Mouse (Mus musculus): Measurements from ENCODE around the gene Smbd1. TPM values are rescaled to one million over a fixed set of nuclear protein-coding genes. Genes with fewer than 3 reads are reported as not detected.

The Smbd1 gene
- polyA plus RNA-seq, 1 experiment = not detected

- H3K9ac ChIP-seq (ENCODE audit: low read depth, poor library complexity, severe bottlenecking) = no peak overlapping the region
- no peak overlapping the region for H3K4me3 ChIP-seq (ENCODE audit: low read depth, low read length)
- no peak overlapping the region for H3K27ac ChIP-seq (ENCODE audit: insufficient read depth, low read length)
- H3K27me3 ChIP-seq (ENCODE audit: control insufficient read depth, insufficient read depth, low read length, poor library complexity, severe bottlenecking) = no peaks in the 10 kb centered on the region
- no peaks in the 10 kb centered on the region for H3K4me1 ChIP-seq (ENCODE audit: control insufficient read depth, insufficient read depth, low read length)
- H3K9me3 ChIP-seq (replicated peaks; ENCODE audit: control insufficient read depth, insufficient read depth, low read length, poor library complexity, severe bottlenecking) = no peaks in the 10 kb centered on the region
- no peak for TF ChIP-seq EP300 (IDR thresholded peaks at IDR 0.05; ENCODE audit: insufficient read depth, low read depth, low read length)
- TF ChIP-seq CTCF (IDR thresholded peaks at IDR 0.05; ENCODE audit: low read depth, low read length) = no peak
- no peak for TF ChIP-seq POLR2A (IDR thresholded peaks at IDR 0.05; ENCODE audit: insufficient read depth, low read length)
- peaks cover 2% of the 10 kb centered on the region; the same call in 1 of the 2 replicates for H3K36me3 ChIP-seq (ENCODE audit: control insufficient read depth, insufficient read depth, low read length, poor library complexity, severe bottlenecking)
Observed at GRCm38 (mm10) chr16:32853492-32854049, 43.3 kb upstream of the Smbd1 start.

- Histone ChIP-seq H3K9me3 (replicated peaks; ENCODE audit: control insufficient read depth, insufficient read depth, low read length, poor library complexity, severe bottlenecking) (no peaks in the 10 kb centered on the region), H3K27ac (ENCODE audit: insufficient read depth, low read length) (no peak overlapping the region), H3K36me3 (ENCODE audit: control insufficient read depth, insufficient read depth, low read length, poor library complexity, severe bottlenecking) (peaks cover 2% of the 10 kb centered on the region; the same call in 1 of the 2 replicates), H3K4me3 (ENCODE audit: low read depth, low read length) (no peak overlapping the region), H3K27me3 (ENCODE audit: control insufficient read depth, insufficient read depth, low read length, poor library complexity, severe bottlenecking) (no peaks in the 10 kb centered on the region), H3K4me1 (ENCODE audit: control insufficient read depth, insufficient read depth, low read length) (no peaks in the 10 kb centered on the region), H3K9ac (ENCODE audit: low read depth, poor library complexity, severe bottlenecking) (no peak overlapping the region)
- TF ChIP-seq EP300 (IDR thresholded peaks at IDR 0.05; ENCODE audit: insufficient read depth, low read depth, low read length) (no peak), CTCF (IDR thresholded peaks at IDR 0.05; ENCODE audit: low read depth, low read length) (no peak), POLR2A (IDR thresholded peaks at IDR 0.05; ENCODE audit: insufficient read depth, low read length) (no peak)
Observed at GRCm38 (mm10) chr16:32849042-32849830, 39.0 kb upstream of the Smbd1 start.

GRCm38 (mm10) chr16:32847103-32847502 is 36.8 kb upstream of the Smbd1 start:
- no peaks in the 10 kb centered on the region for H3K9me3 ChIP-seq (replicated peaks; ENCODE audit: control insufficient read depth, insufficient read depth, low read length, poor library complexity, severe bottlenecking)
- H3K36me3 ChIP-seq (ENCODE audit: control insufficient read depth, insufficient read depth, low read length, poor library complexity, severe bottlenecking) = peaks cover 2% of the 10 kb centered on the region; the same call in 1 of the 2 replicates
- H3K27me3 ChIP-seq (ENCODE audit: control insufficient read depth, insufficient read depth, low read length, poor library complexity, severe bottlenecking) = no peaks in the 10 kb centered on the region

GRCm38 (mm10) chr16:32831501-32831900 is 21.2 kb upstream of the Smbd1 start:
- TF ChIP-seq EP300 (IDR thresholded peaks at IDR 0.05; ENCODE audit: insufficient read depth, low read depth, low read length) (no peak), CTCF (IDR thresholded peaks at IDR 0.05; ENCODE audit: low read depth, low read length) (no peak), POLR2A (IDR thresholded peaks at IDR 0.05; ENCODE audit: insufficient read depth, low read length) (no peak)
- no peaks in the 10 kb centered on the region for H3K36me3 ChIP-seq (ENCODE audit: control insufficient read depth, insufficient read depth, low read length, poor library complexity, severe bottlenecking)
- no peak overlapping the region for H3K9ac ChIP-seq (ENCODE audit: low read depth, poor library complexity, severe bottlenecking)
- H3K4me1 ChIP-seq (ENCODE audit: control insufficient read depth, insufficient read depth, low read length) = peaks cover 3% of the 10 kb centered on the region
- no peaks in the 10 kb centered on the region for H3K27me3 ChIP-seq (ENCODE audit: control insufficient read depth, insufficient read depth, low read length, poor library complexity, severe bottlenecking)
- no peak overlapping the region for H3K4me3 ChIP-seq (ENCODE audit: low read depth, low read length)
- H3K27ac ChIP-seq (ENCODE audit: insufficient read depth, low read length) = no peak overlapping the region
- H3K9me3 ChIP-seq (replicated peaks; ENCODE audit: control insufficient read depth, insufficient read depth, low read length, poor library complexity, severe bottlenecking) = no peaks in the 10 kb centered on the region

More at GRCm38 (mm10) chr16:32847103-32847502, 36.8 kb upstream of the Smbd1 start:
- Histone ChIP-seq H3K27ac (ENCODE audit: insufficient read depth, low read length) (no peak overlapping the region), H3K4me3 (ENCODE audit: low read depth, low read length) (no peak overlapping the region), H3K9ac (ENCODE audit: low read depth, poor library complexity, severe bottlenecking) (no peak overlapping the region), H3K4me1 (ENCODE audit: control insufficient read depth, insufficient read depth, low read length) (no peaks in the 10 kb centered on the region)
- TF ChIP-seq POLR2A (IDR thresholded peaks at IDR 0.05; ENCODE audit: insufficient read depth, low read length) (no peak), EP300 (IDR thresholded peaks at IDR 0.05; ENCODE audit: insufficient read depth, low read depth, low read length) (no peak)

GRCm38 (mm10) chr16:32829104-32829503 is 18.8 kb upstream of the Smbd1 start:
- Histone ChIP-seq H3K4me3 (ENCODE audit: low read depth, low read length) (no peak overlapping the region), H3K4me1 (ENCODE audit: control insufficient read depth, insufficient read depth, low read length) (peaks cover 8% of the 10 kb centered on the region), H3K36me3 (ENCODE audit: control insufficient read depth, insufficient read depth, low read length, poor library complexity, severe bottlenecking) (no peaks in the 10 kb centered on the region), H3K27me3 (ENCODE audit: control insufficient read depth, insufficient read depth, low read length, poor library complexity, severe bottlenecking) (no peaks in the 10 kb centered on the region), H3K9ac (ENCODE audit: low read depth, poor library complexity, severe bottlenecking) (no peak overlapping the region), H3K9me3 (replicated peaks; ENCODE audit: control insufficient read depth, insufficient read depth, low read length, poor library complexity, severe bottlenecking) (no peaks in the 10 kb centered on the region), H3K27ac (ENCODE audit: insufficient read depth, low read length) (no peak overlapping the region)
- no peak for TF ChIP-seq CTCF (IDR thresholded peaks at IDR 0.05; ENCODE audit: low read depth, low read length)

GRCm38 (mm10) chr16:32826521-32826920 is 16.2 kb upstream of the Smbd1 start:
- H3K4me1 ChIP-seq (ENCODE audit: control insufficient read depth, insufficient read depth, low read length) = peaks cover 12% of the 10 kb centered on the region
- no peak overlapping the region for H3K4me3 ChIP-seq (ENCODE audit: low read depth, low read length)
- no peak overlapping the region for H3K9ac ChIP-seq (ENCODE audit: low read depth, poor library complexity, severe bottlenecking)
- TF ChIP-seq POLR2A (IDR thresholded peaks at IDR 0.05; ENCODE audit: insufficient read depth, low read length) = no peak
- no peak for TF ChIP-seq EP300 (IDR thresholded peaks at IDR 0.05; ENCODE audit: insufficient read depth, low read depth, low read length)
- no peak for TF ChIP-seq CTCF (IDR thresholded peaks at IDR 0.05; ENCODE audit: low read depth, low read length)
- no peak overlapping the region for H3K27ac ChIP-seq (ENCODE audit: insufficient read depth, low read length)
- no peaks in the 10 kb centered on the region for H3K36me3 ChIP-seq (ENCODE audit: control insufficient read depth, insufficient read depth, low read length, poor library complexity, severe bottlenecking)
- H3K27me3 ChIP-seq (ENCODE audit: control insufficient read depth, insufficient read depth, low read length, poor library complexity, severe bottlenecking) = no peaks in the 10 kb centered on the region
- no peaks in the 10 kb centered on the region for H3K9me3 ChIP-seq (replicated peaks; ENCODE audit: control insufficient read depth, insufficient read depth, low read length, poor library complexity, severe bottlenecking)

Measured in ES-Bruce4 (cell line).